Mouse (Mus musculus): ENCODE data around the gene Aipl1. TPM values are rescaled to one million over a fixed set of nuclear protein-coding genes. Genes with fewer than 3 reads are reported as not detected.

Aipl1 gene
- polyA plus RNA-seq, 1 experiment from 2014 or later, result 0.11 TPM

DNA sequence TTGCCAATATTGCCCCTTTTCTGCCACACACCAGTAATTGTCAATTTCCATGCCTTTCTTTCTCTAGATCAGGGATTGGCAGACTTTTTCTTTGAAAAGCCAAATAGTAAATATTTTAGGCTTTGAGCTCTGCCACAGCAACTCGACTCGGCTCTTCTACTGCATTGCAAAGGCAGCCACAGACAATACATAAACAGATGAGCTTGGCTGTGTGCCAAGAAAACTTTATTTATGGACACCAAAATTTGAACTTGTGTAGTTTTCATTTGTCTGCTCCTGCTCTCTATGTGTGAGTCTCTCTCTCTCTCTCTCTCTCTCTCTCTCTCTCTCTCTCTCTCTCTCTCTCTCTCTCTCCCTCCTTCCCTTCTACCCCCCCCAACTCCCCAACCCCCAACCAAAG is 17.9 kb upstream of the Aipl1 start:
- 0 out of 2 replicates have a peak, but pooled peaks cover 2% of the 10 kb centered on the region for H3K27me3 ChIP-seq (replicated peaks; ENCODE audit: control insufficient read depth, insufficient read depth, low read length)
- H3K9ac ChIP-seq (ENCODE audit: low read depth, low read length), result no peak overlapping the region
- no peaks in the 10 kb centered on the region for H3K9me3 ChIP-seq (ENCODE audit: control insufficient read depth, low read length)
- H3K4me2 ChIP-seq (ENCODE audit: low read depth, low read length), result no peak overlapping the region
- ATAC-seq (ENCODE audit: low read depth) (no peak), DNase-seq (ENCODE audit: low spot score) (peak; percentile 82)
- H3K36me3 ChIP-seq (ENCODE audit: control insufficient read depth, insufficient read depth, low read length), result no peaks in the 10 kb centered on the region
- peaks cover 12% of the 10 kb centered on the region; the same call in 1 of the 2 replicates for H3K4me1 ChIP-seq (ENCODE audit: control insufficient read depth, insufficient read depth, low read length)
- WGBS, result 14% methylated on average over 2 of the region's 2 CpGs
- no peak overlapping the region for H3K4me3 ChIP-seq (ENCODE audit: low read depth, low read length)
- no peak overlapping the region for H3K27ac ChIP-seq (replicated peaks; ENCODE audit: low read depth, low read length)

DNA sequence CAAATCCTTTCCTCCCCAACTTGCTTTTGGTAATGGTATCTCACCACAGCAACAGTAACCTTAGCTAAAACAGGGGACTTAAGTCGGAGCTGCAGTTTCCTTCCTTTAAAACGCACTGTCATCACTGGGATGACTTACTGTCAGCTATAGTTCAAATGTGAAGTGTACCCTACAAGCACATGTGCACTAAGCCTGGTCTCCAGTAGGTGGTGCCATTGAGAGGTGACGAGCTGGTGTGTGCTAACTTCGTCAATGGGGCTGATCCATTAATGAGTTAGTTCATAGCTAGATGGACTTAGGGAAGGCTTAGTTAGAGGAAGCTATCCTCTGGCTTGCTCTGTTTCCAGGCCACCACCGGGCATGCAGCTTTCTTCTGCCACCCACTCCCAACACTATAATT is 15.3 kb upstream of the Aipl1 start:
- H3K9me3 ChIP-seq (ENCODE audit: control insufficient read depth, low read length), result no peaks in the 10 kb centered on the region
- no peaks in the 10 kb centered on the region for H3K36me3 ChIP-seq (ENCODE audit: control insufficient read depth, insufficient read depth, low read length)
- DNase-seq (ENCODE audit: low spot score) (peak; percentile 69), ATAC-seq (ENCODE audit: low read depth) (no peak)
- WGBS, result 18% methylated on average over 5 of the region's 5 CpGs
- no peak overlapping the region for H3K4me2 ChIP-seq (ENCODE audit: low read depth, low read length)
- H3K9ac ChIP-seq (ENCODE audit: low read depth, low read length), result no peak overlapping the region
- H3K27me3 ChIP-seq (replicated peaks; ENCODE audit: control insufficient read depth, insufficient read depth, low read length), result 0 out of 2 replicates have a peak, but pooled peaks cover 2% of the 10 kb centered on the region
- no peak overlapping the region for H3K4me3 ChIP-seq (ENCODE audit: low read depth, low read length)
- peaks cover 16% of the 10 kb centered on the region; the same call in 1 of the 2 replicates for H3K4me1 ChIP-seq (ENCODE audit: control insufficient read depth, insufficient read depth, low read length)
- H3K27ac ChIP-seq (replicated peaks; ENCODE audit: low read depth, low read length), result no peak overlapping the region

DNA sequence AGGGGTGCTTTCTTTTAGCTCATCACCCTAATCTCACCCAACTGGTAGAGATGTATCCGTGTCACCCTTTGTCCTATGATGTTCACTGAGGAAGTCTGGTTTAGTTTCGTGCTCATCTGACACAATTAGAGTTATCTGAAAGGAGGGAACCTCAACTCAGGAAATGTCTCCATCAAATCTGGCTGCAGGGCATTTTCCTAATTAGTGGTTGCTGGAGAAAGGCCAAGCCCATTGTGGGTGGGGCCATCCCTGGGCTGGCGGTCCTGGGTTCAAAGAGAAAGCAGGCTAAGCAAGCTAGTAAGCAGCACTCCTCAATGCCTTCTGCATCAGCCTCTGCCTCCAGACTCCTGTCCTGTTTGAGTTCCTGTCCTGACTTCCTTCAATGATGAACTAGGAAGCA is 14.9 kb upstream of the Aipl1 start:
- WGBS, result 33% methylated on average over 3 of the region's 3 CpGs
- H3K4me1 ChIP-seq (ENCODE audit: control insufficient read depth, insufficient read depth, low read length), result peaks cover 16% of the 10 kb centered on the region; the same call in 1 of the 2 replicates

DNA sequence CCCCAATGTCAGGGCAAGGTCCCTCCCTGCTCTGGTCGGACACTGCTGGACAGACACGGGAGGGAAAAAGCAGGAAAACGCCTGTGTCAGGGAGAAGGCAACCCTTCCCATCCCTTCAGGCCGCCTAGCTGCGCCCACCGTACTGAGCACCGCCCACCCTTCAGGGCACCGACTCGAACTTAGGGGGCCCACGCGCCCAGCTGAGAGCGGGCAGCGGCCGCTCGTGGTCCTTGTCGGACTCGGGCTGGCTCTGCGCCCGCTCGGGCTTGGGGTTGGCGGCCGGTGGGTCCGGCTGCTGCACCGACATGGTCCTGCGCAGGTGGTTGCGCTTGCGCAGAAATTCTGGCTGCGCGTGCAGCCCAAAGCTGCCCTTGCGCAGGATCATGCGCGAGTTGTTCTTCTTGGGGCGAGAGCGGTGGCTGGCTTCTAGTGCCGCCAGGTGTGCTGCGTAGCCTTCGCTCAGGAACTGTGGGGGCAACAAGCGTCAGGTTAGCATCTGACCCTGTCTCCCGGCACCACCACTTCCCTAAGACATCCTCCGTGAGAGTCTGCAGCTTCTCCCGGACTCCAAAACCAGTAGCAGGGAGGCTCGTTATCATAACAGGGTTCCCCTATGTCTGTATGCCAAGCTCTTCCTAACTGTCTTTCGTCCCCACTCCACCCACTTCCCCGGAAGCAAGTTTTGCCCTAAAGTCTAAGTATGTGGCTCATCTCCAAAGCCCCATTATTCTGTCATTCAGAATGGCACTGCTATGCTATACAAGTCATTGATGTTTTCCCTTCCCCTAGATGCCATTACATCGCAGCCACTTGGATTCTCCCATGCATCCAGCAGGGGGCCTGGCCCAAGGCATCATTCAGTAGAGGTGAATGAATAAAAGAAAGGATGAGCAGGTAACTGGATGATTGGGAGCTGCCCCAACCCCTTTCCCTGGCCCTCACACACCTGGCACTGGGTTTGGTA is 13.9 kb upstream of the Aipl1 start:
- DNase-seq (ENCODE audit: low spot score) (peak; percentile 54), ATAC-seq (ENCODE audit: low read depth) (peak; percentile 47)
- 0 out of 2 replicates have a peak, but pooled peaks cover 2% of the 10 kb centered on the region for H3K27me3 ChIP-seq (replicated peaks; ENCODE audit: control insufficient read depth, insufficient read depth, low read length)
- H3K27ac ChIP-seq (replicated peaks; ENCODE audit: low read depth, low read length), result no peak overlapping the region
- H3K4me3 ChIP-seq (ENCODE audit: low read depth, low read length), result peak overlapping the region; percentile 55
- peak overlapping the region; percentile 92 for H3K4me2 ChIP-seq (ENCODE audit: low read depth, low read length)
- no peaks in the 10 kb centered on the region for H3K9me3 ChIP-seq (ENCODE audit: control insufficient read depth, low read length)
- 1% methylated on average over 23 of the region's 45 CpGs for WGBS
- H3K36me3 ChIP-seq (ENCODE audit: control insufficient read depth, insufficient read depth, low read length), result peaks cover 9% of the 10 kb centered on the region; the same call in 1 of the 2 replicates
- H3K9ac ChIP-seq (ENCODE audit: low read depth, low read length), result peak overlapping the region; percentile 62
- peaks cover 16% of the 10 kb centered on the region; the same call in 1 of the 2 replicates for H3K4me1 ChIP-seq (ENCODE audit: control insufficient read depth, insufficient read depth, low read length)

More for the DNA sequence above, 14.9 kb upstream of the Aipl1 start:
- Histone ChIP-seq H3K4me2 (ENCODE audit: low read depth, low read length) (no peak overlapping the region), H3K36me3 (ENCODE audit: control insufficient read depth, insufficient read depth, low read length) (no peaks in the 10 kb centered on the region), H3K27ac (replicated peaks; ENCODE audit: low read depth, low read length) (no peak overlapping the region), H3K27me3 (replicated peaks; ENCODE audit: control insufficient read depth, insufficient read depth, low read length) (0 out of 2 replicates have a peak, but pooled peaks cover 2% of the 10 kb centered on the region), H3K9ac (ENCODE audit: low read depth, low read length) (no peak overlapping the region), H3K9me3 (ENCODE audit: control insufficient read depth, low read length) (no peaks in the 10 kb centered on the region), H3K4me3 (ENCODE audit: low read depth, low read length) (no peak overlapping the region)
- DNase-seq (ENCODE audit: low spot score), result no peak
- no peak for ATAC-seq (ENCODE audit: low read depth)

DNA sequence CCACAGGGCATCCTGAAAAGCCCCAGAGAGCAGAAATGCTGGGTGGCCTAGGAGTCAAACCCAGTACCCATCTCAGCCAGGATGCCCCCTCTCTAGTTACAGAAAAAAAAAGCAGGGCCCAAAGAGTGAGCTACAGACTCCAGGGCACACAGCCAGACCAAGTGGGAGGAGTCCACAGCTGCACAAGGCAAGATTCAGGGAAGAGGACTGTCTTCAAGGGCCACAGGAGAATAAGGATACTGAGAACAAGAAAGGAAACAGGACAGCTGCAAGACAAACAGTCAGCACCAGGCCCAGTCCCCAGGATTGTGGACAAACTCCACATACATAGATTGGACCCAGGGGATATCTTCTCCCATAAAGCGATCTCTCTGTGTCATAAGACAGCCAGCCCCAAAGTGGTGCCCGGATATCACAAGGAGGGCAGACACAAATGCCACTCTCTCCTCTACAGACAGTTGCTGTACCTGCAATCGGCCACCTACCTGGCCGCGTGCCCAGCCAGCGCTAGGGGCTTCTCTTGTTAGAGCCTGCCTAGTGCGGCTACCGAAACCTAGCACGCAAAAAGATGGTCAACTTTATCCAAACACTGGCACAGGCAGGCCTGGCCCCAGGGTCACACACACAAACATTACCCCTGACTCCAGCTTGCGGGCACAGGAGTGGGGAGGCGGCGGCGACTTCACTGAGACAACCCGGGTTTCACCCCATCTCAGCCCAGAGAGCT is 13.0 kb upstream of the Aipl1 start:
- peaks cover 15% of the 10 kb centered on the region; the same call in 1 of the 2 replicates for H3K36me3 ChIP-seq (ENCODE audit: control insufficient read depth, insufficient read depth, low read length)
- H3K4me3 ChIP-seq (ENCODE audit: low read depth, low read length), result peak overlapping the region; percentile 55
- peak overlapping the region; percentile 62 for H3K9ac ChIP-seq (ENCODE audit: low read depth, low read length)
- DNase-seq (ENCODE audit: low spot score), result peak; percentile 63
- 0 out of 2 replicates have a peak, but pooled peaks have one; percentile 2 for ATAC-seq (ENCODE audit: low read depth)
- 15% methylated on average over 14 of the region's 14 CpGs for WGBS
- no peak overlapping the region for H3K27ac ChIP-seq (replicated peaks; ENCODE audit: low read depth, low read length)
- no peaks in the 10 kb centered on the region for H3K9me3 ChIP-seq (ENCODE audit: control insufficient read depth, low read length)
- H3K4me1 ChIP-seq (ENCODE audit: control insufficient read depth, insufficient read depth, low read length), result peaks cover 15% of the 10 kb centered on the region; the same call in 1 of the 2 replicates
- peak overlapping the region; percentile 92 for H3K4me2 ChIP-seq (ENCODE audit: low read depth, low read length)
- 0 out of 2 replicates have a peak, but pooled peaks cover 2% of the 10 kb centered on the region for H3K27me3 ChIP-seq (replicated peaks; ENCODE audit: control insufficient read depth, insufficient read depth, low read length)

DNA sequence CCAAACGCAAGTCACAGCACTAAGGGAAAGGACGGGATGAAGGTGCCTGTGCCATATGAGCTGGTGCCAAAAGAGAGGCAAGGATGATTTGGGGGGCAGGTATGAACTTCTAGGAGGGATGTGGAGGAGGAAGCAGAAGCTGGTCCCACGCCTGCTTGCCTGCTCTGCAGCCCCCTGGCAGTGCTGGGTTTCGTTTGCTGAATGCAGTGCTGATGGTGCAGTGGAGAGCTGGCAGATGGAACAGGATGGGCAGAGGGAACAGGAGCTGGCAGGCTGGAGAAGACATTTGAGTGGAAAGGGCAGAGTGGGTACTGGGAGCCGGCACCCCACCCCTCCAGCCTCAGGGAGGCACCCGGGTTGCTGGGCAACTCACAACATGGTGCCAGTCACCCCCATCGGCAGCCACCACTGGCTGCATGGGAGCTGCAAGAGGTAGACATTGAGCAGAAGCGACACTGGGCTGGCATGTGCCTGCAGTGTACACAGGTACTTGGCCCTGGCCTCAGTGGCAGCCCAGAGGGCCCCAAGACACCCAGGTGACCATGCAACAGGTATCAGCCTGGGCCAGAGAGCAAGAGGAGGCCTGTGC is 12.0 kb upstream of the Aipl1 start:
- Histone ChIP-seq H3K4me3 (ENCODE audit: low read depth, low read length) (no peak overlapping the region), H3K27ac (replicated peaks; ENCODE audit: low read depth, low read length) (no peak overlapping the region), H3K36me3 (ENCODE audit: control insufficient read depth, insufficient read depth, low read length) (peaks cover 19% of the 10 kb centered on the region; the same call in 1 of the 2 replicates), H3K27me3 (replicated peaks; ENCODE audit: control insufficient read depth, insufficient read depth, low read length) (0 out of 2 replicates have a peak, but pooled peaks cover 2% of the 10 kb centered on the region), H3K9ac (ENCODE audit: low read depth, low read length) (no peak overlapping the region), H3K4me2 (ENCODE audit: low read depth, low read length) (no peak overlapping the region), H3K9me3 (ENCODE audit: control insufficient read depth, low read length) (no peaks in the 10 kb centered on the region), H3K4me1 (ENCODE audit: control insufficient read depth, insufficient read depth, low read length) (peaks cover 9% of the 10 kb centered on the region; the same call in 1 of the 2 replicates)
- no peak for ATAC-seq (ENCODE audit: low read depth)
- DNase-seq (ENCODE audit: low spot score), result no peak
- WGBS, result 75% methylated on average over 8 of the region's 8 CpGs

DNA sequence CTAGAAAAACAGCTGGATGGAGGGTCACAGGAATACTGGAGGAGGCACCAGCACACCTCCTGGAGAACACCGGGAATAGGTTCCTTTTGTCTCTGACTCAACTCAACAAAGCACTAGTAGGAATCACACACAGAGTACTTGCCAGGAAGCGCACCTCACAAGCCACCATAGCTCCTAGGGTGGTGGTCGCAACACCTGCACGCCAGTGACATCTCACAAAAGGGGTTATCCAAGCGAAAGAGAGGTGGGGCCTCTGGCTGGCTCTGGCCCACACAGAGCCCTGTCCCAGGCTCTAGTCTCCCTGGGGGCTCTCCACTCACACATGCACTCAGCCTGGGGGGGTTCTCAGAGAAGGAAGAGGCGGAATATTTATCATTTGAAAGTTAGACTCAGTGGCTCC is 11.4 kb upstream of the Aipl1 start:
- H3K9ac ChIP-seq (ENCODE audit: low read depth, low read length), result no peak overlapping the region
- 52% methylated on average over 5 of the region's 6 CpGs for WGBS
- no peak for ATAC-seq (ENCODE audit: low read depth)

DNA sequence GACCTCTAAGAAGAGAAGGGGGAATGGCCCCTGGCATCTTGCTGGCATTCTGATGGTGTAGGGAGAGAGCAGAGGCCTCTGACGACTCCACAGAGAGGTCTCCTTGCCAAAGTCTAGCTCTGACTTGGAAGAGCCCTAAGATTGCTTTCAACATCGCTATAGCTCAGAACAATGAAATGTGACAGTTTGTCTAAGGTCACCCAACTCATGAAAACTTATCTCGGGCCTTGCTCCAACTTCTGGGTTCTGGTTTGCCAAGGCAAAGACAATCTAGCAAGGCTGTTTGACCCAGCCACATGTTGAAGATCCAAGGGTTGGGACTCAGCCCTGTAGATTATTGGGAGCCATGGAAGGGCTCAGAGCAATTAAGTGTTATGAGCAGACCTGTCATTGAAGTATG is 6.9 kb upstream of the Aipl1 start:
- WGBS, result 86% methylated on average over 3 of the region's 3 CpGs
- H3K36me3 ChIP-seq (ENCODE audit: control insufficient read depth, insufficient read depth, low read length), result peaks cover 19% of the 10 kb centered on the region; the same call in 1 of the 2 replicates
- H3K4me3 ChIP-seq (ENCODE audit: low read depth, low read length), result no peak overlapping the region
- no peak overlapping the region for H3K27ac ChIP-seq (replicated peaks; ENCODE audit: low read depth, low read length)
- peaks cover 12% of the 10 kb centered on the region for H3K4me1 ChIP-seq (ENCODE audit: control insufficient read depth, insufficient read depth, low read length)
- H3K9ac ChIP-seq (ENCODE audit: low read depth, low read length), result no peak overlapping the region
- no peaks in the 10 kb centered on the region for H3K27me3 ChIP-seq (replicated peaks; ENCODE audit: control insufficient read depth, insufficient read depth, low read length)
- DNase-seq (ENCODE audit: low spot score) (no peak), ATAC-seq (ENCODE audit: low read depth) (no peak)
- no peaks in the 10 kb centered on the region for H3K9me3 ChIP-seq (ENCODE audit: control insufficient read depth, low read length)
- H3K4me2 ChIP-seq (ENCODE audit: low read depth, low read length), result peak overlapping the region; percentile 95

More for the DNA sequence above, 11.4 kb upstream of the Aipl1 start:
- Histone ChIP-seq H3K27ac (replicated peaks; ENCODE audit: low read depth, low read length) (no peak overlapping the region), H3K4me2 (ENCODE audit: low read depth, low read length) (no peak overlapping the region), H3K27me3 (replicated peaks; ENCODE audit: control insufficient read depth, insufficient read depth, low read length) (0 out of 2 replicates have a peak, but pooled peaks cover 2% of the 10 kb centered on the region), H3K36me3 (ENCODE audit: control insufficient read depth, insufficient read depth, low read length) (peaks cover 19% of the 10 kb centered on the region; the same call in 1 of the 2 replicates), H3K9me3 (ENCODE audit: control insufficient read depth, low read length) (no peaks in the 10 kb centered on the region), H3K4me3 (ENCODE audit: low read depth, low read length) (no peak overlapping the region), H3K4me1 (ENCODE audit: control insufficient read depth, insufficient read depth, low read length) (peaks cover 9% of the 10 kb centered on the region; the same call in 1 of the 2 replicates)
- no peak for DNase-seq (ENCODE audit: low spot score)
